Mouse (Mus musculus) CH12.LX (cell line): ENCODE results near the gene Sobp. TPM values are rescaled to one million over a fixed set of nuclear protein-coding genes. Genes with fewer than 3 reads are reported as not detected.

Experiments used
- DNase-seq: peaks from one replicate; pipeline ENCODE4 v3.0.0-alpha.2; 2013; ENCODE audit errors: extremely low read depth
- H3K27ac ChIP-seq: 2 replicates; pipeline ENCODE4 v1.5.1; 2012; ENCODE audit warnings: low read depth, mild to moderate bottlenecking, control low read depth, moderate library complexity; ENCODE audit not compliant: insufficient read depth
- H3K27me3 ChIP-seq: replicated peaks from 2 replicates; pipeline ENCODE3; 2012; ENCODE audit warnings: inconsistent platforms
- H3K36me3 ChIP-seq, 2 experiments: replicated peaks in 1 of 2; 2 replicates each; pipeline versions ENCODE3 to v1.6.1; 2012; ENCODE audit warnings: inconsistent platforms in 1 of 2, low read length in 1 of 2, mild to moderate bottlenecking in 1 of 2, mixed read lengths in 1 of 2, moderate library complexity in 1 of 2; ENCODE audit not compliant: control insufficient read depth in 1 of 2, insufficient read depth in 1 of 2
- H3K4me1 ChIP-seq, 2 experiments: 2 replicates each; pipeline ENCODE4 v1.6.1; 2012; ENCODE audit warnings: inconsistent platforms in 1 of 2, moderate library complexity in 1 of 2; ENCODE audit not compliant: insufficient read depth in 2 of 2, control insufficient read depth in 1 of 2
- H3K4me2 ChIP-seq: 2 replicates; pipeline ENCODE4 v1.6.1; 2012; ENCODE audit warnings: low read depth, mild to moderate bottlenecking, control low read depth; ENCODE audit not compliant: poor library complexity, insufficient read depth, severe bottlenecking
- H3K4me3 ChIP-seq, 3 experiments: fragments of 150-350 bp in 1 of 3; sonication (generic) in 1 of 3; replicated peaks in 1 of 3; 2 replicates each; pipeline versions ENCODE3 to v1.5.1; 2011 to 2012; ENCODE audit warnings: low read depth in 2 of 3, low read length in 2 of 3, mild to moderate bottlenecking in 2 of 3, moderate library complexity in 2 of 3, control low read depth in 1 of 3, improper control_type of control experiment in 1 of 3, inconsistent platforms in 1 of 3, mixed read lengths in 1 of 3; ENCODE audit not compliant: poor library complexity in 1 of 3
- H3K79me2 ChIP-seq: replicated peaks from 2 replicates; pipeline ENCODE4 v1.6.1; 2012; ENCODE audit warnings: mild to moderate bottlenecking, moderate library complexity; ENCODE audit not compliant: control insufficient read depth, poor library complexity, insufficient read depth, severe bottlenecking; ENCODE audit errors: extremely low read depth
- H3K9ac ChIP-seq: 2 replicates; pipeline ENCODE4 v1.6.1; 2012; ENCODE audit warnings: low read depth, mild to moderate bottlenecking, control low read depth, moderate library complexity; ENCODE audit not compliant: insufficient read depth
- H3K9me3 ChIP-seq: replicated peaks from 2 replicates; pipeline ENCODE3; 2012; ENCODE audit warnings: low read length, inconsistent platforms, mixed read lengths
- BHLHE40 ChIP-seq: IDR thresholded peaks from 2 replicates; pipeline ENCODE4 v1.6.1; 2011; ENCODE audit warnings: mild to moderate bottlenecking, low read depth, low read length, improper control_type of control experiment
- CHD2 ChIP-seq: IDR thresholded peaks from 2 replicates; pipeline ENCODE4 v1.6.1; 2011; ENCODE audit warnings: low read length, improper control_type of control experiment
- CTCF ChIP-seq, 2 experiments: IDR thresholded peaks in 1 of 2; conservative IDR thresholded peaks in 1 of 2; 2 replicates each; pipeline ENCODE4 v1.5.1; 2011 to 2012; ENCODE audit warnings: low read depth in 2 of 2, low read length in 2 of 2, improper control_type of control experiment in 1 of 2, inconsistent platforms in 1 of 2, mild to moderate bottlenecking in 1 of 2, moderate library complexity in 1 of 2
- ELF1 ChIP-seq: IDR thresholded peaks from 2 replicates; pipeline ENCODE4 v1.6.1; 2014; ENCODE audit warnings: low read depth, mild to moderate bottlenecking, inconsistent platforms, low read length, improper control_type of control experiment
- EP300 ChIP-seq: IDR thresholded peaks from 2 replicates; pipeline ENCODE4 v1.6.1; 2011; ENCODE audit warnings: low read length, improper control_type of control experiment
- ETS1 ChIP-seq: conservative IDR thresholded peaks from 2 replicates; pipeline ENCODE4 v1.6.1; 2012; ENCODE audit warnings: low read depth, mild to moderate bottlenecking, inconsistent platforms, low read length, improper control_type of control experiment, moderate library complexity
- JUN ChIP-seq: IDR thresholded peaks from 2 replicates; pipeline ENCODE4 v1.6.1; 2011; ENCODE audit warnings: low read depth, mild to moderate bottlenecking, low read length, improper control_type of control experiment, moderate library complexity; ENCODE audit not compliant: insufficient read depth
- JUND ChIP-seq: conservative IDR thresholded peaks from 2 replicates; pipeline ENCODE4 v1.6.1; 2011; ENCODE audit warnings: low read depth, low read length, improper control_type of control experiment
- KAT2A ChIP-seq: IDR thresholded peaks from 2 replicates; pipeline ENCODE4 v1.6.1; 2012; ENCODE audit warnings: low read length, improper control_type of control experiment, inconsistent platforms; ENCODE audit not compliant: insufficient replicate concordance
- MAFK ChIP-seq: IDR thresholded peaks from 2 replicates; pipeline ENCODE4 v1.6.1; 2011; ENCODE audit warnings: low read length, improper control_type of control experiment; ENCODE audit not compliant: insufficient replicate concordance
- MAX ChIP-seq: IDR thresholded peaks from 2 replicates; pipeline ENCODE4 v1.6.1; 2011; ENCODE audit warnings: low read length, improper control_type of control experiment
- MAZ ChIP-seq: IDR thresholded peaks from 2 replicates; pipeline ENCODE4 v1.6.1; 2012; ENCODE audit warnings: low read depth, mild to moderate bottlenecking, inconsistent platforms, low read length, improper control_type of control experiment, moderate library complexity
- MEF2A ChIP-seq: IDR thresholded peaks from 2 replicates; pipeline ENCODE4 v1.6.1; 2014; ENCODE audit warnings: low read depth, mild to moderate bottlenecking, inconsistent platforms, low read length, improper control_type of control experiment, borderline replicate concordance
- MXI1 ChIP-seq: IDR thresholded peaks from 2 replicates; pipeline ENCODE4 v1.6.1; 2011; ENCODE audit warnings: mild to moderate bottlenecking, low read depth, low read length, improper control_type of control experiment
- MYC ChIP-seq: IDR thresholded peaks from 2 replicates; pipeline ENCODE4 v1.6.1; 2011; ENCODE audit warnings: low read depth, mild to moderate bottlenecking, improper control_type of control experiment, low read length
- NELFE ChIP-seq: IDR thresholded peaks from 2 replicates; pipeline ENCODE4 v1.6.1; 2011; ENCODE audit warnings: low read depth, low read length, improper control_type of control experiment
- NRF1 ChIP-seq: IDR thresholded peaks from 2 replicates; pipeline ENCODE4 v1.6.1; 2014; ENCODE audit warnings: low read depth, mild to moderate bottlenecking, inconsistent platforms, low read length, improper control_type of control experiment, moderate library complexity
- POLR2A ChIP-seq: IDR thresholded peaks from 2 replicates; pipeline ENCODE4 v1.6.1; 2011; ENCODE audit warnings: low read depth, mild to moderate bottlenecking, improper control_type of control experiment, low read length
- POLR2AphosphoS2 ChIP-seq: IDR thresholded peaks from 2 replicates; pipeline ENCODE4 v1.6.1; 2011; ENCODE audit warnings: low read depth, low read length, improper control_type of control experiment
- RAD21 ChIP-seq: IDR thresholded peaks from 2 replicates; pipeline ENCODE4 v1.6.1; 2011; ENCODE audit warnings: low read depth, mild to moderate bottlenecking, low read length, improper control_type of control experiment, moderate library complexity
- SIN3A ChIP-seq: IDR thresholded peaks from 2 replicates; pipeline ENCODE4 v1.6.1; 2012; ENCODE audit warnings: low read length, improper control_type of control experiment, inconsistent platforms
- SMC3 ChIP-seq: IDR thresholded peaks from 2 replicates; pipeline ENCODE4 v1.6.1; 2011; ENCODE audit warnings: low read depth, low read length, improper control_type of control experiment
- TBP ChIP-seq: conservative IDR thresholded peaks from 2 replicates; pipeline ENCODE4 v1.6.1; 2011; ENCODE audit warnings: low read depth, low read length, improper control_type of control experiment
- TCF12 ChIP-seq: IDR thresholded peaks from 2 replicates; pipeline ENCODE4 v1.6.1; 2014; ENCODE audit warnings: low read depth, mild to moderate bottlenecking, inconsistent platforms, low read length, improper control_type of control experiment
- UBTF ChIP-seq: IDR thresholded peaks from 2 replicates; pipeline ENCODE4 v1.6.1; 2012; ENCODE audit warnings: low read depth, mild to moderate bottlenecking, inconsistent platforms, low read length, improper control_type of control experiment, moderate library complexity
- USF1 ChIP-seq: IDR thresholded peaks from 2 replicates; pipeline ENCODE4 v1.6.1; 2014; ENCODE audit warnings: low read depth, mild to moderate bottlenecking, inconsistent platforms, low read length, improper control_type of control experiment
- USF2 ChIP-seq: conservative IDR thresholded peaks from 2 replicates; pipeline ENCODE4 v1.6.1; 2011; ENCODE audit warnings: low read depth, low read length, improper control_type of control experiment
- ZC3H11A ChIP-seq: IDR thresholded peaks from 2 replicates; pipeline ENCODE4 v1.6.1; 2012; ENCODE audit warnings: low read depth, mild to moderate bottlenecking, inconsistent platforms, low read length, improper control_type of control experiment
- ZMIZ1 ChIP-seq: IDR thresholded peaks from 2 replicates; pipeline ENCODE4 v1.6.1; 2012; ENCODE audit warnings: low read depth, mild to moderate bottlenecking, inconsistent platforms, low read length, improper control_type of control experiment
- dilution Hi-C: fragments of 300-500 bp; cut with MboI; formaldehyde crosslinking; loops from 2 replicates; pipeline ENCODE4 v1.14.3; 2020; ENCODE audit warnings: low sequenced_read_pairs; ENCODE audit not compliant: extremely low pct_unique_long_range_greater_than_20kb, extremely low pct_ligation_motif_present
- in situ Hi-C: fragments of 300-500 bp; cut with MboI; formaldehyde crosslinking; loops from 3 replicates; pipeline ENCODE4 v1.14.3; 2019; ENCODE audit warnings: low sequenced_read_pairs, low pct_ligation_motif_present, low pct_unique_long_range_greater_than_20kb, mixed read lengths
- polyA plus RNA-seq: library from polyadenylated mRNA; unstranded; fragments of >175 nt; gene quantifications from 2 replicates; pipeline ENCODE4 v1.2.1, GENCODE M21; 2012; ENCODE audit warnings: low read depth; ENCODE audit not compliant: insufficient read length
- total RNA-seq, 2 experiments: library from RNA; depleted of rRNA; stranded (reverse); fragments of 300-350 nt in 1 of 2; fragments of >200 nt in 1 of 2; gene quantifications; 2 replicates each; pipeline ENCODE4 v1.2.3; 2012 to 2014

Gene Sobp
- total and polyA plus RNA-seq, 3 experiments: 0.04 to 0.77 (median 0.08) TPM

DNA sequence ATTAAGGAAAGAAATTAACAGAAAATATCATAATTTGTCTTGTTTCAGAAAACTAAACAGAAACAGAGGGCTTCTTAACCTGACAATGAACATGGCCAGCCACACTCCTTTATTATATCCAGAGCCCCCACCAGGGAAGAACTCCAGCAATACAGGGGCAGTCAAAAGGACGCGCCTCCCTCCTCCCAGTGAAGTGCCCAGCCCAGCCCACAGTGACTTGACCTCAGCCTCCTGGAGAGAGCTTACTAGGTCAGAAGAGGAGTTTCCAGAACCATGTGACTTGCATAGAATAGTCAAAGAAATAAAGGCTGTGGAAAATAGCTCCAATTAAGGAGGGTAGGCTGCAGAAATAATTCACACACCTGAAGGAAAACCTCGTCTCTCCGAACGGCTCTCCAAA is 73.8 kb downstream of the Sobp start:
- in situ Hi-C loops: no loop called here
- H3K27me3 ChIP-seq: no peaks in the 10 kb centered on the region
- no peak for DNase-seq
- H3K9ac ChIP-seq: no peak overlapping the region
- no peaks in the 10 kb centered on the region; a peak in 1 of 4 replicates for H3K4me1 ChIP-seq
- no peaks in the 10 kb centered on the region for H3K79me2 ChIP-seq
- TF ChIP-seq MXI1: no peak
- TF ChIP-seq UBTF: no peak
- TF ChIP-seq ZC3H11A: no peak
- no peak for TF ChIP-seq ELF1
- no peak for TF ChIP-seq SIN3A
- no peak for TF ChIP-seq RAD21
- no peak for TF ChIP-seq ETS1
- no peak for TF ChIP-seq JUN
- no peak for TF ChIP-seq SMC3
- TF ChIP-seq ZMIZ1: no peak
- no peak for TF ChIP-seq TBP
- TF ChIP-seq TCF12: no peak
- TF ChIP-seq MEF2A: no peak
- TF ChIP-seq USF2: no peak
- TF ChIP-seq NELFE: no peak
- TF ChIP-seq MAZ: no peak
- H3K4me2 ChIP-seq: no peak overlapping the region
- no peak overlapping the region for H3K27ac ChIP-seq
- dilution Hi-C loops: no loop called here
- no peaks in the 10 kb centered on the region for H3K9me3 ChIP-seq
- H3K4me3 ChIP-seq: no peak overlapping the region
- H3K36me3 ChIP-seq: no peaks in the 10 kb centered on the region

DNA sequence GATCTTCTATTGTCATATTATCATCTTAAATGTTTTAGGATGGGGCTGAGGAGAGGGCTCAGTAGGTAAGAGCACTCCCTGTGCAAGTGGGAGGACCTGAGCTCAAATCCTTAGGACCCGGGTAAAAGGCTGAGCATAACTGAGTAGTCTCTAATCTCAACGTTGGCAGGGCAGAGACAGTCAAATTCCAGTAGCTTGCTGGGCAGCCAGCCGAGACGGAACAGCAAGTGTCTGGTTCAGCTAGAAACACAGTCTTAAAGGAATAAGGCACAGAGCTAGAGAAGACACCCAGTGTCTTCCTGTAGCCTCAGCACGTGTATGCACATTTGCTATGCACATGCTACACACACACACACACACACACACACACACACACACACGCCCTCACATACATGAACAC is 75.1 kb downstream of the Sobp start:
- no peaks in the 10 kb centered on the region for H3K79me2 ChIP-seq
- no peak overlapping the region for H3K4me3 ChIP-seq
- no peaks in the 10 kb centered on the region for H3K9me3 ChIP-seq
- TF ChIP-seq CTCF (conservative IDR thresholded peaks at IDR 0.05 in 1 of 2, IDR thresholded peaks at IDR 0.05 in 1 of 2; ENCODE audit: low read depth in 2 of 2, low read length in 2 of 2) (no peak), POLR2AphosphoS2 (no peak), TBP (no peak), USF2 (no peak), UBTF (no peak), NRF1 (no peak), MAX (no peak), MEF2A (no peak), CHD2 (no peak), JUN (no peak), JUND (no peak), MYC (no peak), NELFE (no peak), MAFK (no peak), KAT2A (no peak), USF1 (no peak), POLR2A (no peak), EP300 (no peak), BHLHE40 (no peak)
- no peak for DNase-seq
- no peaks in the 10 kb centered on the region for H3K36me3 ChIP-seq
- no peaks in the 10 kb centered on the region for H3K27me3 ChIP-seq
- H3K4me2 ChIP-seq: no peak overlapping the region
- no peaks in the 10 kb centered on the region; a peak in 1 of 4 replicates for H3K4me1 ChIP-seq
- dilution Hi-C loops (no loop called here), in situ Hi-C loops (no loop called here)
- H3K9ac ChIP-seq: no peak overlapping the region
- H3K27ac ChIP-seq: no peak overlapping the region
